Mouse (Mus musculus): Measurements from ENCODE around the gene Ccdc85a.

- TF ChIP-seq CTCF (IDR thresholded peaks at IDR 0.05; ENCODE audit: low read depth, low read length) (no peak), POLR2A (IDR thresholded peaks at IDR 0.05; ENCODE audit: extremely low read depth, insufficient read depth, low read length) (no peak)
Observed at GRCm38 (mm10) chr11:28556420-28556819, 27.7 kb downstream of the Ccdc85a start.
